Mouse (Mus musculus) thymus, adult 2 months (tissue): Measurements from ENCODE around the gene Chsy1.

Experiments
- CTCF ChIP-seq: fragments of 200-500 bp; IDR thresholded peaks from 2 replicates; pipeline ENCODE4 v1.5.1; 2012; ENCODE audit warnings: mild to moderate bottlenecking, control low read depth, low read length, moderate library complexity, borderline replicate concordance; ENCODE audit not compliant: control insufficient read depth, poor library complexity, insufficient read depth; ENCODE audit errors: extremely low read depth
- POLR2A ChIP-seq: fragments of 200-500 bp; IDR thresholded peaks from 2 replicates; pipeline ENCODE4 v1.6.1; 2012; ENCODE audit warnings: mild to moderate bottlenecking, low read length, control low read depth, moderate library complexity; ENCODE audit not compliant: control insufficient read depth, poor library complexity, insufficient read depth; ENCODE audit errors: extremely low read depth

- TF ChIP-seq CTCF = no peak
- no peak for TF ChIP-seq POLR2A
Observed at GRCm38 (mm10) chr7:66144543-66144942, 35.2 kb downstream of the Chsy1 start.
